Mouse (Mus musculus) embryo, embryonic 11.5 days (tissue): ENCODE results near the gene Gm13030.
A peak's percentile ranks its signal among the peaks of the same experiment; 100 is the strongest.
"Not testable (repeated sequence)": the region's sequence is repeated elsewhere in the genome, so short reads cannot be mapped to it uniquely, and the experiment has no call there.

Source experiments
- DNase-seq: peaks from one replicate; pipeline ENCODE4 v3.0.0-alpha.2; 2012; ENCODE audit warnings: low read depth, low spot score

Gene Gm13030

DNA sequence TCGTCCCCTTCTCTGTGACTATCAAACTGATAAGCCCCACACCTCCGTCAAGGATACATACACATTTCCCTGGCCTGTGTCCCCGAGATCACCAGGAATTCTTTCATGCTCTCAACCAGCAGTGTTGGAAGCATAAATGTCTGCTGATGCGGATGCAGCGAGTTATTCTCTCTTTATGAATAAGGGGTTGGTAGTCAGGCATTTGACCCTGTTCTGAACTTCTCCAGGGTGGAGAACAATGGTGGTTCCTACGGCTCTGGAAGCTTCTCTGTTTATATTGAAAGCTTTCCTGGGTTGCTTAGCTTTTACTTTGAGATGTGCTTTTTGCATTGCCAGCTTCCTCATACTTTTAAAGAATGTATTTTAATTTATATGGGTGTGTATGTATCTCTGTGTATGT lies at the start of gene Gm13030:
Gene Gm13030 (minus strand): TSS at position 101 of the 400 bp plus-strand sequence.
- DNase-seq, result no peak

DNA sequence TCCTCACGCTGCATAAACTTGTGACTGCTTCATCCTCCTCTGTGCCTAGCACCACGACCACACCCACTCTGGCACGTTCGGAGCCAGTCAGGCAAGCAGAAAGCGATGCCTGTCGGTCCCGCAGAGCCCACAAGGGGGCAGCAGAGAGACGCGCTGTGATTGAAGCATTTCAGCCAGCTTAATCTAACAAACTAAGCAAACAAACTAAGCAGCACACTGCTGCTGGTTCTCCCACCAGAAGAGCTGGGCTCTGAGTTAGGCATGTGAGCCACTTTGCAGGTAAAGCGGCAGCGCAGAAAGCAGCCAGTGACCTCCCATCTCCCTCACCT lies 48.3 kb upstream of the Gm13030 start:
- DNase-seq, result peak; percentile 84

DNA sequence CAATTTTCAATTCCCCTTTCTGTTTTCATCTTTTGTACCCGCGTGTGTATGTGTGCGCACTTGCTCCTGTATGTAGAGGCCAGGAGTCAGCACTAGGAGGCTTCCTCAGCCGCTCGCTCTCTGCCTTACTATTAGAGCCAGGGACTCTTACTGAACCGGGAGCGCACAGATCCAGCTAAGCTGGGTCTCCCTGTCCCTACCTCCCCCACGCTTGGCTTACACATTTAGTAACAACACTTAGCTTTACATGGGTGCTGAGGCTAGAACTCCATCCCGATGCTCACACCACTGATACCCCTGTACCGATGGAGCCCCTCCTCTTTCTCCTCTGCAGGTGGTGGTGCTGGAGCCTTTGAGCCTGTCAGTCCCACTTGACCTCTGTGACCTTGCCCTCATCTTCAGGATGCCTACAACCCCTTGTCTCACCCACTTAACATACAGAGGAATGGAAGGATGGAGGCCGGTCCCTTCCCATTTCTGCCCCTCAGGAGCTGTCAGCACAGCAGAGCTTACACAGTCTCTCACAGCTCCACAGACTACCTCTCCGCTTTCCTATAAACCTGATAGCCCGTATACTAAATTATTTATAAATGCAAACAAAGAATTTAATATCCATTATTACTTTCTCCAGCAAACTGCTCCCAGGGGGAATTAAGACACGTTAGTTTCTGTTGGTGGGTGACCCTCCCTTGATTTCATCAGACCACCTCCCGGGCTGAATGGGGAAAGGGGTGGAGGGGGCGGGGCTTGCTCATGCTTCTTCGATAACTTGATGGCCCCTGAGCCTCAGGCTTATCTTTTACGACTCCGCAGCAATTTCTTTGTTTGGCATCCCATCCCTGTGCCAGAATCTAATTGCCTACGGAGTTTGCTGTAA lies 47.7 kb upstream of the Gm13030 start:
- DNase-seq, result no peak

DNA sequence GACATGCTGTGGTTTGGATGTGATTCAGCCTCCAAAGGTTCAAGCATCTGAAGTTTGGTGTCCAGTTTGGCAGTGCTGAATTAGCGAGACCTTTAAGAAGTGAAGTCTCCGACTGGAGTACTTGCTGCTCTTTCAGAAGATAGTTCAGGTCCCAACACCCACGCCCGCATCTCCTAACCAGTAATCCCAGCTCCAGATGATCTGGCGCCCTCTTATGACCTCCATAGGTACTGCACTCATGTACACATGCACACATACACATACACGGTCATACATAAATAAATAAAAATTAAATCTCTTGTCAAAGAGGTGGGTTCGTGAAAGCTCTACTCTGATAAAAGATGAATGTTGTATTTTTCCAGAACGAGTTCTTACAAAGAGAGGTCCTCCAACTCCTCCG lies 43.5 kb upstream of the Gm13030 start:
- no peak for DNase-seq

DNA sequence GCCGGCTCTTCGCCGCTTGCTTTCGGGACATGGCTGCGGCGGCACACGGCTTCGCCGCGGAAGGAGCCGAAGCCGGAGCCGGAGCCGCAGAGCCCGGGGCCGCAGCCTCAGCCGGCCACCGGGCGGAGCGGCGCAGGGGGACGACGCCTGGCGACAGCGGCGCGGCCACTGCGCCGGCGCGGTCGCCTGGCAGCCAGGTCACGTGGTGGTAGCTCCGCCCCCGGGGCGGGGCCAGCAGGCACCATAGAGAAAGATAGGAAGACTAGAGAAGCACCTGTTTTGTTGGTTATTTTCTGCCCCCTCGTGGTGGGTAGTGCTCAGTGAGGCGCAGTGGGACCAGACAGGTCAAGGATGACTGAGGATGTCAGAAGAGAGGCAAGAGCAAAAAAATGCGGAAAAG lies 40.0 kb upstream of the Gm13030 start, which contains the start of gene Otud3:
Gene Otud3 (minus strand): TSS at position 149 of the 400 bp plus-strand sequence.
- DNase-seq, result peak; percentile 92

DNA sequence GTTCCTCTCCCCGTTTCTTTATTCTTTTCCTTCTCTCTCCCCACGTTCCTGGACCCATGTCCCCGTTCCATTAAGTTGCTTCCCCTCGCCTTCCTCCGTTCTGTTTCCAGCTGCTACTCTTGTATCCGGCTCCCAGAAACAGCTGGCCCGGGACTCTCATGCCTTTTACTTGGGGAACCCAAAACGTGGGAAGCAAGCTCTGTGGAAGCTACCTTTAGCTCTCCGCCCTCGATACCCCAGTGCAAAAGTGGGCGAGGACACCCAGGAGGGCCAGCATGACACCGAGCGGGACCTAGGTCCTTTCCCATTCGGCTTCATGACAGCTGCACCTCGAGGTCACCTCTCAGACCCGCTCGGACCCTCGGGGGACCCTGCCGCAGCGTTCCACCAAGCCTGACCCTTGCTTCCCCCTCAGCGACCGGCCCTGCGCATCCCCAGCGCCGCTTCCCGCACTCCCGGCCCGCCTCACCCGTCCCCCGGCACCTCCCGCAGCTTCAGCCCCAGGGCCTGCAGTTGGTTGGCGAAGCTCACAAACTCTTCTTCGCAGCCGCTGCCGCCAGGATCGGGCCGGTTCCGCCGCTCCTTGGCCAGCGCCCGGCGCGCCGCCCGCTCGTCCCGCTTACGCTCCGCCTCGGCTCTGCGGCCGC lies 39.5 kb upstream of the Gm13030 start:
- DNase-seq, result no peak

DNA sequence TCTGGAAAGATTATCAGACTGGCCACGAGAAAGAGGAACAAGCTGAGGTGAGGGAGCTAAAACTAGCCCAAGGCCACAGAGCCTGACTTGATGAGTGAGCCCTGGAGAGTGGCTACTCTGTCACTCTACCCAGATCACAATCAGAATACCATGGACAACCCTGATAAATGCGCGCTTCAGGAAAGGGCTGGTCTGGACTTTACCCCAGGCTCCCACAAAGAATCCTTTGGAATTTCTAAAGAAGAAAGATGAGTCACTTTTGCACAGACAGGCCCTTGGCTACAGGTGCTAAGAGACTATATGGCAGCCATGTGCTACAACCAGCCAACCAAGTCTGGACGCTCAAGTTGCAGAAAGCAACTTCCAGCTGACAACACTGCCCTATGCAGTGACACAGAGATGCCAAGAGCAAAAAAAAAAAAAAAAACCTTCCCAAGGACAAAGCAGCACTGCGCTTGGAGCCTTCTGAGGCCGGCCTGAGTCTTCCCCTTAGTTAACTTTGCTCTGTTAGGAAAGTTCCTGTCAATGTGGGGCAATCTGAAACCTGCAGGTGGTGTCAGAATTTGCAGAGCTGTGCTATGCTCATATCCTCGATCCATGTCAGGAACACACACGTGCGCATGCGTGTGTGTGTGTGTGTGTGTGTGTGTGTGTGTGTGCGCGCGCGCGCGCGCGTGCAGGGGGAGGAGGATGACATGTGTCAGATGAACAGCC lies 32.0 kb upstream of the Gm13030 start:
- DNase-seq, result no peak

DNA sequence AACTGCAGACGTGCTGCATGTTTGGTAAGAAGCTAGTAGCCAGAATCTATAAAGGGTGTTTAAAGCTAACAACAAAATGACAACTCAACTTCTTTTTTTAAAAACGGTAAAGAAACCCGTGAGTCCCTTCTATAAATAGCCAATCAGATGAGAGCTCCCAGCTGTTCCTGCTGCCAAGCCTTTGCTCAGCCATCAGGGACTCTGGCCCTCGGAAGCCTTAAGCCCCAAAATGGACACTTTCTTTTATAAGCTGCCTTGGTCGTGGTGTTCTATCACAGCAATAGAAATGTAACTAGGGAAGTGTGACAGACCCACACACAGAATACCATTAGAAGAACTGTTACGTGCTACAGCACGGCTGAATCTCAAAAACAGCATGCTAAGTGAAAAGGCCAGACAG lies 25.6 kb upstream of the Gm13030 start:
- no peak for DNase-seq

DNA sequence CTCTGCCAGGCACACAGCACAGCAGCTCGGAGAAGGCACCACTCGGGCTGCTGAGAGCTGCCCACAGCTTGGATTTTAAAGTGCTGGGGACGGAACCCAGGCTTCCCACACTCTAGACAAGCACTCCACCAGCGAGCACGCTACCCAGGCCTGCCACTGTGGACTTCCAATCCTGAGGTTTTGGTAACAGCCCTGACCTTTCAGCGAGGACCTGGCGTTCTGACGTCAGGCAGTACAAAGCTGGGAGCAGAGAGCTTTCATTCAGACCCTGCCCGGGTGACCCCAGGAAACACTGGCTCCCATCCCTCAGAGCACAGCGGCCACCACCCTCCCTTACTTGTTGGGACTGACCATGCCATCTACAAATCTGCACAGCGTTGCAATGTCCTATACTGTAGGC lies 20.0 kb upstream of the Gm13030 start:
- DNase-seq, result not testable (repeated sequence)

DNA sequence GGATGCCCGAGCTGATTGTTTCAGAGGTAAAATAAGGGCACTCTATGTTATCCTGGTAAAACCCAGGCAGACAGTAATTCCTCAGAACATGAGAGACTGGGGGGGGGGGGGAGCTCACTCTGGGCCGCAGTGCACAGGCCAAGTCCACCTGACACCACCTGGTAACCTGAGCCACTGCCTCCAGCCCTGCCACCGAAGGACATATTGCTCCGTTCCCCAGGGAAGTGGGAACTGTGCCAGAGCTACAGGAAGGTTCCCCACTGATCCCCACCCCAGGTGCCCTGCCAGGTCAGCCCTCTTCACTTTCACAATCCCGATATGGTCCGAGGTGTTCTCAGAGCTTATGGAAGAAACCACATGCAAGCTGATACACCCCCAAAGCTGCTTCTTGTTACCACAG lies 18.9 kb upstream of the Gm13030 start:
- DNase-seq, result no peak

DNA sequence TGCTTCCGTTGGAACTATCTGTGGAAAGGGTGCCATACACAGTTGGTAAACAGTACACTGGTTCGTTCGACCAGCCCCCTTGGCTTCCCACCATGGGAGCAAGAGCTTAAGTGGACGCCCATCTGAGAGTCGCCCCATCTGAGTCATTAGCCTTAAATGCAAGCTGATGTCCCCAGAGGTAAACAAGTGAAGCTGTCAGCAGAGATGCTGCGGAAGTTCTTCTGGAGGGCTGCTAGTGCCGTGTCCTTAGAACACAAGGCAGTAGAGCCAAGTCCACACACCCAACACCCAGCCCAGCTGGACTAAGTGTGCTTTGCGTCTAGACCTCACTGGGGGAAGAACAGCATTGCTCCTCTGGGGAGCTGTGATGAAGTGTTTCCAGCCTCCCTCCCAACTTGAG lies 15.9 kb upstream of the Gm13030 start:
- DNase-seq, result no peak

DNA sequence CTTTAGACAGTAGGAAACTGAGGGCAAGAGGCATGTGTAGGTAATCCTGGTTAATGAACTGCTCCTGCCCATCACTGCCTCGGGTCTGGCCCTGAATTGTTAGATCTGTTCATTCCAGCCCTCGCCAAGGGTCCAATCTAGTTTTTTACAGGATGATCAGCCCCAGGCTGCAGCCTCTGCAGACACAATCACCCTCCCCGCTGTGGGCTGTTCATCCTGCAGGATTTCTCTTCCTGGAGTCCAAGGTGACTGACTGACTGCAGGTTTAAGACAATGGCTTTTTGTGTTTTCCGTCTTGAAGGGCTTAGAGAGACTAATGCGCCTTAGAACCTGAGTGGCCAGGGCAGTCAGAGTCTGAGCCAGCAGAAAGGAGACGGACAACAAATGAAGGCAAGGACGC lies 15.4 kb upstream of the Gm13030 start:
- DNase-seq, result no peak

DNA sequence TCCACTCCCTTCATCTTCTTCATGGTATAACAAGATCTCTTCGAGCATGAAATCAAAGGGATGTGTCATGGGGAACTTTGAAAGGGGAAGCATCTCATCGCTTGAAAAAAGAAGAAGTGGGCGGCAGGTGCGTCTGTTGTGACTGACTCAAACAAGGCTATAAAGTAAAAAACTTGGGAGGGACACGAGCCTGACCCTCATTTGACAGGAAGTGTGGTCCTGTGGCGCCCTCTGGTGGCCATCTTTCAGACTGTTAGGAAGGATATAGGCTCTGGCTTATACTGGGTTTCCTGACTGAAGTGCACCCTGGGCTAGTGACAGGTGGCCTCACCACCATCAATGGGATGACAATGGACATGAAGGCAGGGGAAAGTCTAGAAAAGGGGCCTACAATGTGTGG lies 10.5 kb upstream of the Gm13030 start:
- peak; percentile 67 for DNase-seq

DNA sequence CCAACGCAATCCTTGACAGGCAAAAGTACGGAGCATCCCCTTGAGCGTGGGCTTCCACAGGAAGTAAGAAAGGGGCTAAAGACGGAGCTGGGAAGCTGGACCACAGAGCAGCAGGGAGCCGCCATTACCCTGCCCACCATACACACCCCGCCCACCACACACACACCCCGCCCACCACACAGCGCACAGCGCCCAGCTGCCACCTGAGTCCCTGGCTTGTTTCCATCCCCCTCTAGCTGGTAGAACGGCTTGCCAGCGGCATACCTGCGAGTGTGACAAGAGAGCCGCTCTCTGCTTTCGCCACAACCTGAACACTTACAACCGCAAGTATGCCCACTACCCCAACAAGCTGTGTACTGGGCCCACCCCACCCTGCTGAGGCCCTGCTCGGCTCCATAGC lies 8.4 kb upstream of the Gm13030 start:
- DNase-seq, result no peak

DNA sequence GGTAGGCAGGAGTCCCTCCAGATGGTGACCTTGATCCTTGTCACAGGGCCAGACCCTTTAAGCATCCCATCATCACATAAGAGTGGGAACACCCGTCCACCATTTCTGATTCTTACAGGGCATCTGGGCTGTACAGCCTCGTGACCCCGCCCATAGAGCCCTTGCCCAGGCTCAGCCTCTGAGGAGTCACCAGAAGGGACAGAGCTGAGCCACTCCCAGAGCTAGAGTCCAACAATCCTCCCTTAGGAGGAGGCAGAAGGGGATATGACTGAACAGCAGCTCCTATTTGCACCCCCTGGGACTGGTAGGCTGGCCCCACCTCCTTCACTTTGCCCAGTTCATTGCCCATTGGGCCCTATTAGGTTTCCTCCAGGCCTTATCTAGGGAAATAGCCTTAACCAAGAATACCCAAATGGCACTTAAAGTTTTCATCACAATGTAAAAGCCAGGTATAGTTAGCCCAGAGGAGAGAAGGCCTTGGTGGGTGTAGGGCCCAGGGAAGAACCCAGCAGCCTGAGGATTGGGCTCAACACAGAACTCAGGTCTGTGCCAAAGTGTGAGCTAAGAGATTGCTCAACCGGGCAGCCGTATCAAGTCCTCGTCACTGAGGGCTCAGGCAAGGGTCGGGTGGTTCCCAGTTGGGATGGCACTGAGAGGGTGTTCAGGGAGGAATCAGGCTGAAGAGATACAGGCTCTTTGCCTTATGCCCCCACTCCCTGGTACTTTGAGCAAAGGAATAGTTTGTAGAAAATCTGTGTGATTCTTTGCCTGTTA lies 7.2 kb upstream of the Gm13030 start:
- DNase-seq, result no peak

DNA sequence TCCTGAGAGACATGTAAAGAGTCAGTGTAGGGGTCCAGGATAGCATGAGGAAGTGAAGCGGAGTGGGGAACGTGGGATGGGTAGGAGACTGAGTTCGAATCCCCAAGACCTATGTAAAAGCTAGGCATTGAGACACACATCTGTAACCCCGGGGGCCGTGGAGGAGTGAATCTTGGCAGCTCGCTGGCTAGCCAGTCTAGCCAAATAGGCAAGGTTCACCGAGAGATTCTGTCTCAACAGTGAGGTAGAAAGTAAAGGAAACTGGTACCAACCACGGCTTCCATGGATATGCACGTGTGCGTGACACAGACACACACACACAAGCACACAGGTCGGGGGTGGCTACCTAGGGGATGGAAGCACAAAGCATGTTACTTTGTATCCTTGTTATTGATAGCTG lies 6.0 kb upstream of the Gm13030 start:
- no peak for DNase-seq

DNA sequence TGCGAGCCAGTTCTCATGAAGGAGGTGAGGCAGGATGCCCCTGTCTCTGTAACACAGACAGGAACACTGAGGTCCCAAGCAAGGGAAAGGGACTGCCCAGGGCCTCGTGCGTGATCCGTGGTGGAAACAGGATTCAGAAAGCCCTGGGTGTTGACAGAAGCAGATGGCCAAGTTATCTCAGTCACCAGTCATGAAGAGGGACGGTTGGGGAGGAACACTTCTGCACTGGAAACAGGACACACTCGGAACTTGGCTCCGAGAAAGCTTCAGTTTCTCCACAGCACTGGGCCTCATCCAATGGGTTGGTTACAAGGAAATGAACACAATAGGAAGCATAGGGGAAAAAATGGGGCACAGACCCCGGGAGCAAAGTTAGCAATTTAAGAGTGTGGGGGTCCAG lies 5.0 kb upstream of the Gm13030 start:
- no peak for DNase-seq

DNA sequence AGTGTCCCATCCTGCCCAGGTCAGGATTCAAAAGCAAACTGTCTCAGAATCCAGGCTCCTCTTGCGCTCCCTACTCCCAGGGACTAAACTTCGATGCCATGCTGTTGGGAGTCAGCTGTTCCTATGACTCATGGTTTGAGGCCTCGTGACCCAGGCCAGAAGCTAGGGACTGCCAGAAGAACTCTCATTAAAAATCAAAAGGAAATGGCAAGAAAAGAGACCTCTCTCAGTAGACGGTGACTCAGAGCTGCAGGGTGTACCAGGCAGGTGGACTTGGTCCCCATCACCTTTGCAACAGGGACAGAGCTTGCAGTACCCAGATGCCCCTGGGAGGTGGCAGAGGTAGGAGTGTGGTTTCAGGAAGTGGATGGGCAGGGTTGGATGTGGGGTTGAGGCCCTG lies 4.0 kb upstream of the Gm13030 start, which contains the start of gene Pla2g2e:
Gene Pla2g2e (plus strand): TSS at position 212 of the 400 bp plus-strand sequence.
- no peak for DNase-seq

DNA sequence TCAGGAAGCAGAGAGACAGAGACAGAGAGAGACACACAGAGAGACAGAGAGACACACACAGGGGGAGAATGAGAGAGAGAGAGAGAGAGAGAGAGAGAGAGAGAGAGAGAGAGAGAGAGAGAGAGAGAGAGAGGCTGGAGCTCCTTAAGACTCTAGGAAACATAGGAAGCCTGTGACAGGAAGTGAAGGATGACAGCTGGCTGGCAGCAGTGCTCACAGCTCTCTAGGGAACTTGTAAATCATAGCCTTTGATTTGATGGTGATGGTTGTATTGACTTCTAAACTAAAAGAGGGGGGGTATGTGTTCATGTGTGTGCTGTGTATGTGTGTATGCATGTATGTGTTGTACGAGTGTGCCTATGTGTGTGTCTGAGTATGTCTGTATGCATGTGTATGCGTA lies 2.2 kb upstream of the Gm13030 start:
- no peak for DNase-seq

DNA sequence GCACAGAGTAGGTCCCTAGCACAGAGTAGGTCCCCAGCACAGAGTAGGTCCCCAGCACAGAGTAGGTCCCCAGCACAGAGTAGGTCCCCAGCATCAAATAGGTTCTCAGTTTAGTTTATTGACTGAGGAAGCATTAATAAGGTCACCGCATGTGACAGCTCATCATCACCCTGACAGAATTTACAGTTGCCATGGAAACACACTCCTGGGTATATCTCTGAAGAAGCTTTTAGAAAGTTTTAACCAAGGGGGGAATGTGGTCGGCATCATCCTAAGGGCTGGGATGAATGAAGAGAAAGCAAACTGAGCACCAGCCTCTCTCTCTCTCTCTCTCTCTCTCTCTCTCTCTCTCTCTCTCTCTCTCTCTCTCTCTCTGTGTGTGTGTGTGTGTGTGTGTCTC lies 1.5 kb upstream of the Gm13030 start:
- not testable (repeated sequence) for DNase-seq

DNA sequence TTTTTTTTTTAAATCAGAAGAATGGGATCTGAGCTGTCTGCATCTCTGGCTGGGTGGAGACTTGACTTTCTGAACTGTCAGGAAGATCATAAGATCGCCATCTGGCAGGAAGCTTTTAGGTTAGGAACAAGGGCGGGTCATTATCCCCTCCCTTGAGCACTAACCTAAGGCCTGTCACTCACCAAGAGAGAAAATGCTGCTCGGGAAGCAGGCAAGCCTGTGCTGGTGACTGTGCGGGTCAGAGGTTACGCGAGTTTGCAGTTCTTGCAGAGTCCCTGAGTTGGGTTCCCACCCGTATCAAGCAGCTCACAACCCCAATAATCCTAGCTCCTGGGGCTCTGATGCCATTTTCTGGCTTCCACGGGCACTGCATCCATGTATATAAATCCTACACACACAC lies 5.1 kb downstream of the Gm13030 start:
- no peak for DNase-seq

DNA sequence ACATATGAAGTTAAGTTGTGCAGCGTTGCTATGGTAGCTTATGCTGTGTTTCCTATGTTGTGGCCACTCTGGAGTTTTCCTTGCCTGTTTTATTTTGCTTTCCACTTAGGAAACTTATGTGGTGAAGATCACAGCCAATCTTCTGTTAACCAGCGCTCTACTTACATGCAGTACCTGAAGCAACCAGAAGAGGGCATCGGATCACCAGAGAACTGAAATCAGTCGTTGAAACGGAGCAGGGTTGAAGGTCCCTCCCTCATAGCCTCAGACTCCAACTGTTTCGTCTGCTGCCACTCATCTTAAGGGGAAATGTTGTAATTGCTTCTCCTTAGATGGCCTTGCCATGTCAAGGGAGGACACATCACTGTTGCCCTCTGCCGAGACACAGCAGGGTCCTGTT lies 7.4 kb downstream of the Gm13030 start:
- peak; percentile 67 for DNase-seq
